Mouse (Mus musculus) myocyte (in vitro differentiated cells): Measurements from ENCODE around the gene Shisa2. TPM values are rescaled to one million over a fixed set of nuclear protein-coding genes. Genes with fewer than 3 reads are reported as not detected.

Source experiments
- H3K27me3 ChIP-seq: one replicate; pipeline ENCODE4 v1.6.1; 2011; ENCODE audit not compliant: control insufficient read depth, insufficient read depth, insufficient read length
- H3K36me3 ChIP-seq: one replicate; pipeline ENCODE4 v1.6.1; 2011; ENCODE audit not compliant: control insufficient read depth, insufficient read depth
- H3K4me2 ChIP-seq: one replicate; pipeline ENCODE4 v1.6.1; 2011; ENCODE audit warnings: low read depth, control low read depth
- H3K4me3 ChIP-seq: one replicate; pipeline ENCODE4 v1.5.1; 2011; ENCODE audit warnings: mild to moderate bottlenecking, control low read depth, moderate library complexity
- H3K79me2 ChIP-seq: one replicate; pipeline ENCODE4 v1.6.1; 2011; ENCODE audit not compliant: control insufficient read depth, insufficient read depth
- H3ac ChIP-seq: one replicate; pipeline ENCODE4 v1.6.1; 2011; ENCODE audit not compliant: control insufficient read depth, insufficient read length
- CEBPB ChIP-seq: IDR thresholded peaks from 2 replicates; pipeline ENCODE4 v1.6.1; 2011; ENCODE audit warnings: mild to moderate bottlenecking, moderate library complexity; ENCODE audit not compliant: poor library complexity, insufficient read depth, severe bottlenecking
- E2F4 ChIP-seq: IDR thresholded peaks from one replicate; pipeline ENCODE4 v1.6.1; 2011; ENCODE audit warnings: mild to moderate bottlenecking, control low read depth, moderate library complexity; ENCODE audit not compliant: insufficient read depth
- MAX ChIP-seq: IDR thresholded peaks from one replicate; pipeline ENCODE4 v1.6.1; 2011; ENCODE audit warnings: low read depth, mild to moderate bottlenecking, control low read depth
- MYOD1 ChIP-seq, 3 experiments: IDR thresholded peaks; one replicate each; pipeline ENCODE4 v1.6.1; 2011; ENCODE audit warnings: control low read depth in 2 of 3, low read depth in 2 of 3, mild to moderate bottlenecking in 2 of 3, moderate library complexity in 1 of 3; ENCODE audit not compliant: insufficient read length in 2 of 3, control insufficient read depth in 1 of 3
- MYOG ChIP-seq, 3 experiments: IDR thresholded peaks; one replicate each; pipeline ENCODE4 v1.6.1; 2011; ENCODE audit warnings: control low read depth in 2 of 3, low read depth in 2 of 3, mild to moderate bottlenecking in 2 of 3; ENCODE audit not compliant: insufficient read length in 2 of 3, control insufficient read depth in 1 of 3, insufficient read depth in 1 of 3
- POLR2A ChIP-seq: IDR thresholded peaks from one replicate; pipeline ENCODE4 v1.6.1; 2011; ENCODE audit warnings: low read depth, mild to moderate bottlenecking, control low read depth, moderate library complexity; ENCODE audit not compliant: insufficient read length
- POLR2AphosphoS2 ChIP-seq: IDR thresholded peaks from one replicate; pipeline ENCODE4 v1.6.1; 2011; ENCODE audit warnings: low read depth, control low read depth; ENCODE audit not compliant: insufficient read length
- REST ChIP-seq: IDR thresholded peaks from one replicate; pipeline ENCODE4 v1.6.1; 2011; ENCODE audit warnings: mild to moderate bottlenecking, control low read depth, moderate library complexity; ENCODE audit not compliant: insufficient read depth, insufficient read length
- SRF ChIP-seq: IDR thresholded peaks from one replicate; pipeline ENCODE4 v1.6.1; 2011; ENCODE audit warnings: low read depth; ENCODE audit not compliant: control insufficient read depth, insufficient read length
- TCF12 ChIP-seq: IDR thresholded peaks from one replicate; pipeline ENCODE4 v1.6.1; 2011; ENCODE audit warnings: mild to moderate bottlenecking, control low read depth; ENCODE audit not compliant: poor library complexity, insufficient read depth, severe bottlenecking
- TCF3 ChIP-seq: IDR thresholded peaks from one replicate; pipeline ENCODE4 v1.6.1; 2011; ENCODE audit warnings: low read depth, control low read depth; ENCODE audit not compliant: insufficient read length
- USF1 ChIP-seq: IDR thresholded peaks from one replicate; pipeline ENCODE4 v1.6.1; 2011; ENCODE audit warnings: low read depth, mild to moderate bottlenecking, control low read depth, moderate library complexity
- polyA plus RNA-seq: library from polyadenylated mRNA; unstranded; fragments of >200 nt; fragmentation: generic; extraction: Trizol; gene quantifications from one replicate; pipeline ENCODE4 v1.2.1, GENCODE M21; 2012; ENCODE audit warnings: missing spikeins

Gene Shisa2
- polyA plus RNA-seq, 1 experiment = 4.3 TPM

DNA sequence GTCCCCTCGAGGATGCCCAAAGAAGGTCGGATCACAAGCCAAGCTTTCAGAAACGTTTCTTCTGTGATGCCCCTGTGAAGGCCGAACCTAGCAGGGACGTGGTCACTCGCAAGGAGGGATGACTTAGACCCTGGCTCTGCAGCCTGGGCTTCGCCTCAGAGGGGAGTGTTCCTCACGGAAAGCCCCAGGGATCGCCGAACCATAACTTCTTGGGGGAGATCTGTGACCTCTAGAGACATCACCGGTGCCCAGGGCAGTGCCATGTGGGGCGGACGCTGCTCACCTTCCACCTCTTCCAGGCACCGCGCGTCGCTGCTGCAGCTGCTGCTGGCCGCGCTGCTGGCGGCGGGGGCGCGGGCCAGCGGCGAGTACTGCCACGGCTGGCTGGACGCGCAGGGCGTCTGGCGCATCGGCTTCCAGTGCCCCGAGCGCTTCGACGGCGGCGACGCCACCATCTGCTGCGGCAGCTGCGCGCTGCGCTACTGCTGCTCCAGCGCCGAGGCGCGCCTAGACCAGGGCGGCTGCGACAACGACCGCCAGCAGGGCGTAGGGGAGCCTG lies 777 bp downstream of the Shisa2 start:
- Histone ChIP-seq H3K36me3 (no peaks in the 10 kb centered on the region), H3ac (peak overlapping the region; percentile 29), H3K79me2 (no peaks in the 10 kb centered on the region), H3K4me2 (peak overlapping the region; percentile 30), H3K27me3 (peaks cover 19% of the 10 kb centered on the region), H3K4me3 (peak overlapping the region; percentile 12)
- TF ChIP-seq TCF3 (peak; percentile 43), TCF12 (no peak), MYOD1 (IDR thresholded peaks at IDR 0.05; ENCODE audit: control insufficient read depth in 1 of 3, insufficient read length in 2 of 3, low read depth in 2 of 3) (peak in 2 of 3 experiments; percentile 41 to 78), MYOG (IDR thresholded peaks at IDR 0.05; ENCODE audit: control insufficient read depth in 1 of 3, insufficient read depth in 1 of 3, insufficient read length in 2 of 3, low read depth in 2 of 3) (peak in 2 of 3 experiments; percentile 74 to 86)

DNA sequence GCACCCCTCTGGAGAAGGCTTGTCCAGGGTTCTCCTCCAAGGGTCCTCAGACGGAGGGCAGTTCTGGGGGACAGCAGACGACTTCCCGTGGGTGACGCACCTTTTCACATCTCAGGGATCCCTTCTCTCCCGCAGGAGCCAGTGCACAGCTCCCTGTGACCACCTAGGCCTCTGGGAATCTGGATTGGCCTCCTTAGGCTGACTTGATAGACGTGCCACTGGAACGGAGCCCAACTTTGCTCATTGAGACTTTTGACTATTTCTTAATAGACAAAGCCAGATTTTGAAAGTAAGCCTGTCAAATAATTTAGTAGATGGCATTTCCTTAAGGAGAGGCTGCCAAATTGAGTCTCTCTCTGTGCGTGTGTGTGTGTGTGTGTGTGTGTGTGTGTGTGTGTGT lies 1.6 kb downstream of the Shisa2 start:
- H3K79me2 ChIP-seq = no peaks in the 10 kb centered on the region
- TF ChIP-seq POLR2A (no peak), MYOG (IDR thresholded peaks at IDR 0.05; ENCODE audit: control insufficient read depth in 1 of 3, insufficient read depth in 1 of 3, insufficient read length in 2 of 3, low read depth in 2 of 3) (no peak), TCF3 (no peak), TCF12 (no peak), CEBPB (no peak), MAX (no peak), USF1 (no peak), E2F4 (no peak), REST (no peak), SRF (no peak), POLR2AphosphoS2 (no peak), MYOD1 (IDR thresholded peaks at IDR 0.05; ENCODE audit: control insufficient read depth in 1 of 3, insufficient read length in 2 of 3, low read depth in 2 of 3) (no peak)
- peak overlapping the region; percentile 29 for H3ac ChIP-seq
- H3K27me3 ChIP-seq = peaks cover 19% of the 10 kb centered on the region
- H3K36me3 ChIP-seq = no peaks in the 10 kb centered on the region
- H3K4me3 ChIP-seq = peak overlapping the region; percentile 12
- peak overlapping the region; percentile 38 for H3K4me2 ChIP-seq

DNA sequence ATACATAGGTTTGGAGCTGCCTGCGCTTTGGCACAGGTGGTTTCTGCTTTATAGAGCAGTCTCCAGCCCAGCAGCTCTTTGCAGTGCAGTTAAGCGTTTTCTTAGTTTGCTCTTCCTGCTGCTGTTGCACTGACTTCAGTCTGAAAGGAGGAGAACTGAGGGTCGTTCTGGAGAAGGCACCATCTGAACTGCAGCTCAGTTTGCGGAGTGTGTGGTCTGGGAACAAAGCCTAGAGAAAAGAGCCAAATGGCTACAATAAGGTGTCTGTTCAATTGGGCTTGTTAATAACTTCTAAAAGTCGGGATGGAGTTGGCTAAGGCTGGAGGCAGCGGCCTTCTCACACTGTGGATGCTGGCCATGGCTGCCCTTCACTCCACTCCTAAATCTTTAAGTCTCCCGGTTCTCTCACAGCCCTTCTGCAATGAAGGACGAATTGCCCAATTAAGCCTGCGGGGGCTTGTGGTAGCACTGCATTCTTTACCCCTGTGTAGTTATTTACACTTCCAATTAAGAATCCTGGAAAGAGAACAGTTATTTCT lies 2.1 kb downstream of the Shisa2 start:
- no peak overlapping the region for H3ac ChIP-seq
- no peak for TF ChIP-seq MAX
- no peak for TF ChIP-seq POLR2A
- TF ChIP-seq TCF12 = no peak
- TF ChIP-seq CEBPB = no peak
- no peak for TF ChIP-seq REST
- H3K27me3 ChIP-seq = peaks cover 19% of the 10 kb centered on the region
- no peaks in the 10 kb centered on the region for H3K79me2 ChIP-seq
- peak overlapping the region; percentile 16 for H3K4me2 ChIP-seq
- H3K36me3 ChIP-seq = no peaks in the 10 kb centered on the region
- H3K4me3 ChIP-seq = peak overlapping the region; percentile 12

DNA sequence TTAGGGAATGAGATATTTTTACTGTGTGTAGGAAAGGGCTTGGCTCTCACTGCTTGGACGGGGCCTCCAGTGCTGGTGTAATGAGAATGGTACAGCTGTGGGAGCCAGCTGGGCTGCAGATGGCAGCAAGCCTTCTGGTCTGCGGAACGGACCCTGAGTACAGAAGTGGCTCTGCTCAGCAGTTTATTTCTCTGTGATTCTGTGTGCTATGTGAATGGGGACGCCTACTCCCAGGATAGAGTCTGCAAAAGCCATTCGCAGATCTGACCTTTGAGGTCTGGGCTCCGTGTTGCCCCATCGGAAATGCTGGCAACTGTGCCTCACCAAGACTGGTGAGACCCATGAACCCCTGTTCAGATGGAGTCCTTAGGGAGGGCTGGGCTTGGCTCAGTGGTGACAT lies 2.7 kb downstream of the Shisa2 start:
- Histone ChIP-seq H3K79me2 (no peaks in the 10 kb centered on the region), H3K4me2 (peak overlapping the region; percentile 32), H3K4me3 (peak overlapping the region; percentile 12), H3ac (no peak overlapping the region), H3K27me3 (peaks cover 19% of the 10 kb centered on the region), H3K36me3 (no peaks in the 10 kb centered on the region)
- no peak for TF ChIP-seq REST
- TF ChIP-seq USF1 = no peak
- TF ChIP-seq SRF = no peak
- no peak for TF ChIP-seq E2F4
- TF ChIP-seq POLR2A = no peak
- TF ChIP-seq MYOD1 (IDR thresholded peaks at IDR 0.05; ENCODE audit: control insufficient read depth in 1 of 3, insufficient read length in 2 of 3, low read depth in 2 of 3) = peak in 1 of 3 experiments; percentile 58
- TF ChIP-seq MYOG (IDR thresholded peaks at IDR 0.05; ENCODE audit: control insufficient read depth in 1 of 3, insufficient read depth in 1 of 3, insufficient read length in 2 of 3, low read depth in 2 of 3) = peak in 2 of 3 experiments; percentile 56 to 63
- no peak for TF ChIP-seq MAX

DNA sequence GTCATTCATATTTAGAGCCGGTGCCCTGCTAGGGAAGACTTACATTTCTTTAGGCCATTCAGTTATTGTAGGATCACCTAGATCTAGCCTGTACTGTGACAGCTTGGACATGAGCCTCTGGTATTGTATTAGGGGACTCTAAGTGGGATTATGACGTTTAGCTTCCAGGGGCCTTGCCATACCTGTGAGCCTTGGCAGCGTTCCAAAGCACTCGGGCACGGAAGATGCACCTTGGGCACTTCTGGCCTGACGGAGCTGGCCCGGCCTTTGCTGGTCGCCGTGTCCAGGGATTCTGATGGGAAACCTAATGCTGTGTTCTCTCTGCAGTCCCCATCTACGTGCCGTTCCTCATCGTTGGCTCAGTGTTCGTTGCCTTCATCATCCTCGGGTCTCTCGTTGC lies 4.2 kb downstream of the Shisa2 start:
- Histone ChIP-seq H3K79me2 (no peaks in the 10 kb centered on the region), H3K27me3 (peaks cover 19% of the 10 kb centered on the region), H3K4me3 (no peak overlapping the region), H3K36me3 (no peaks in the 10 kb centered on the region), H3ac (no peak overlapping the region), H3K4me2 (no peak overlapping the region)
- no peak for TF ChIP-seq POLR2AphosphoS2
- no peak for TF ChIP-seq MYOG (IDR thresholded peaks at IDR 0.05; ENCODE audit: control insufficient read depth in 1 of 3, insufficient read depth in 1 of 3, insufficient read length in 2 of 3, low read depth in 2 of 3)
- TF ChIP-seq SRF = no peak
